Mouse (Mus musculus): ENCODE results near the gene Ctla2b.
"Not testable (repeated sequence)": the region's sequence is repeated elsewhere in the genome, so short reads cannot be mapped to it uniquely, and the experiment has no call there.

Ctla2b gene

DNA sequence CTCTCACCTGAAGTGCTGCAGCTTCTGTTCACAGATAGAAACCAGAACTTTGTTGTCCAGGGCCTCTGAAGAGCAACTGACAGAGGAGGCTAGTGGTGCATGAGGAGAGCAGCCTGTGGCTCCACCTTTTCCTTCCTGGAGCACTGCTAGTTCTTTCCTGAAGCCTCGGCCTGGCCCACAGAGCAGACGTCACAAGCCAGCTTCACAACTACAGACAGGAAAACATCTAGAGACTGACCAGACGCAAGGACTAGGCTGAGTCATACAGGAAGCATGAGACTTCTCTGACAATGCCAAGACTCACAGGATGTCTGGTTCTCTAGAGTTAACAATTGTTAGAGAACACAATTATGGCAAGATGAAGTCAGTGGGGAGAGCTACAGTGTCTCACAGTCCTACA lies at the start of gene Ctla2b:
Gene Ctla2b, minus strand, starts transcription at position 120 of the 400 bp plus-strand sequence.
- peak; percentile 55 for DNase-seq

DNA sequence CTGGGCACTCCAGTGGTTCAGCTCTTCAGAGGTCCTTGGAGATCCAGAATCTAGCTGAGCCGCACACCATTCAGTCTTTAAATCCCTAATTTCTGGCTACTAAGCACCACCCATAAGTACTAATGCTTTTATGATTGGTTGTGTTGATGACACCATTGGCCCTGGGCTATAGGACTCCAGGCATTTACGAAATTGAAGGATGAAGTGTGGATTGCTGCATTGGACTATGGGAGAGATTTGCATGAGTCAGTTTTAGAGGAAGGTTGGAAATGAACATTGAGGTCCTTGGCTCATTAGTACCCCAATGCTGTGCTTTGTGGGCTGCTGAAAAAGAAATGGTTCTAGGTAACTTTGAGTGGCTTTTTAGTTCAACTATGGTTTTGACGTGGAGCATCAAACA lies 44.6 kb upstream of the Ctla2b start, which contains the start of gene Tpbpa:
Gene Tpbpa, minus strand, starts transcription at position 101 of the 400 bp plus-strand sequence.
- not testable (repeated sequence) for DNase-seq

DNA sequence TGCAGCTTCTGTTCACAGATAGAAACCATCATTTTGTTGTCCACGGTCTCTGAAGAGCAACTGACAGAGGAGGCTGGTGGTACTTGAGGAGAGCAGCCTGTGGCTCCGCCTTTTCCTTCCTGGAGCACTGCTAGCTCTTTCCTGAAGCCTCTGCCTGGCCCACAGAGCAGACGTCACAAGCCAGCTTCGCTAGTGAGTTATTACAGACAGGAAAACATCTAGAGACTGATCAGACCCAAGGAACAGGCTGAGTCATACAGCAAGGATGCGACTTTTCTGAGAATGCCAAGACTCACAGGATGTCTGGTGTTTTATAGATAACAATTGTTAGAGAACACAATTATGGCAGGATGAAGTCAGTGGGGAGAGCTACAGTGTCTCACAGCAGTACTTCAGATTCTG lies 39.3 kb upstream of the Ctla2b start, which contains the start of the genes Gm49391 and Ctla2a:
Gene Gm49391, minus strand, starts transcription at position 72 of the 402 bp plus-strand sequence.
Gene Ctla2a, minus strand, starts transcription at position 126 of the 402 bp plus-strand sequence.
- peak; percentile 52 for DNase-seq

DNA sequence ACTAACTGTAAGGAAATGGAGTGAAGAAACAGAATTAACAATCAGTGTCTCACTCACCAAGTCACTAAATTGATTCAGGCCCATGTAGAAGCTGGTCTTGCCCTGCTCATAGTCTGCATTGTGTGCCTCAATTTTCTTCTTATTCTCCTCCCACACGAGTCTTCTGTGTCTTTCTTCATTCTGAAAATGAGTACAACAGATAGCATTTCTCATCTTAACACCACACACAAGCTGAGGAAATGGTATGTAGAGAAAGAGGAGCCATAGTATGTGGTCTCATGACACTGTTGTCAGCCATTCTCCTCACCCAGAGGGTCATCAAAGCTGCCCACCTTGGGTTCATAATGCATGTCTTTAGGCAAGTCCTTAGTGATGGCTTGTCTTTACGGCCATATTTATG lies 38.2 kb upstream of the Ctla2b start, which contains the start of gene Gm49393:
Gene Gm49393, minus strand, starts transcription at position 101 of the 400 bp plus-strand sequence.
- DNase-seq = not testable (repeated sequence)

DNA sequence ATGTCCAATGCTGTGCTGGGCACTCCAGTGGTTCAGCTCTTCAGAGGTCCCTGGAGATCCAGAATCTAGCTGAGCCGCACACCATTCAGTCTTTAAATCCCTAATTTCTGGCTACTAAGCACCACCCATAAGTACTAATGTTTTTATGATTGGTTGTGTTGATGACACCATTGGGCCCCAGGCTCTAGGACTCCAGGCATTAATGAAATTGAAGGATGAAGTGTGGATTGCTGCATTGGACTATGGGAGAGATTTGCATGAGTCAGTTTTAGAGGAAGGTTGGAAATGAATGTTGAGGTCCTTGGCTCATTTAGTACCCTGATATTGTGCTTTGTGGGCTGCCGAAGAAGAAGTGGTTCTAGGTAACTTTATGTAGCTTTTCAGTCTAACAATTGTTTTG lies 7.5 kb upstream of the Ctla2b start, which contains the start of gene Tpbpb:
Gene Tpbpb, minus strand, starts transcription at position 101 of the 400 bp plus-strand sequence.
- DNase-seq = not testable (repeated sequence)

DNA sequence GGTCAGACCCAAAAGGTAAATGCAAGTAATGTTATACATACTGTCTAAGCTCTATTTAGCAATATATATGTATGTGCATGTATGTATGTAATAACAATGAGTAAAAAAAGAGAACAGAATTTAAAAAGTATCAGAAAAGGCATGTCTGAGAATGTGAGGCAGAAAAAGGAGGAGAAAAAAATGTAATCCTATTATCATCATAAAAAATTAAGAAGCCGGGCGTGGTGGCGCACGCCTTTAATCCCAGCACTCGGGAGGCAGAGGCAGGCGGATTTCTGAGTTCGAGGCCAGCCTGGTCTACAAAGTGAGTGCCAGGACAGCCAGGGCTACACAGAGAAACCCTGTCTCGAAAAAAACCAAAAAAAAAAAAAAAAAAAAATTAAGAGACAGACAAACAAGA lies 453 bp downstream of the Ctla2b start, which contains the start of gene Gm49392:
Gene Gm49392, minus strand, starts transcription at position 101 of the 400 bp plus-strand sequence.
- not testable (repeated sequence) for DNase-seq

DNA sequence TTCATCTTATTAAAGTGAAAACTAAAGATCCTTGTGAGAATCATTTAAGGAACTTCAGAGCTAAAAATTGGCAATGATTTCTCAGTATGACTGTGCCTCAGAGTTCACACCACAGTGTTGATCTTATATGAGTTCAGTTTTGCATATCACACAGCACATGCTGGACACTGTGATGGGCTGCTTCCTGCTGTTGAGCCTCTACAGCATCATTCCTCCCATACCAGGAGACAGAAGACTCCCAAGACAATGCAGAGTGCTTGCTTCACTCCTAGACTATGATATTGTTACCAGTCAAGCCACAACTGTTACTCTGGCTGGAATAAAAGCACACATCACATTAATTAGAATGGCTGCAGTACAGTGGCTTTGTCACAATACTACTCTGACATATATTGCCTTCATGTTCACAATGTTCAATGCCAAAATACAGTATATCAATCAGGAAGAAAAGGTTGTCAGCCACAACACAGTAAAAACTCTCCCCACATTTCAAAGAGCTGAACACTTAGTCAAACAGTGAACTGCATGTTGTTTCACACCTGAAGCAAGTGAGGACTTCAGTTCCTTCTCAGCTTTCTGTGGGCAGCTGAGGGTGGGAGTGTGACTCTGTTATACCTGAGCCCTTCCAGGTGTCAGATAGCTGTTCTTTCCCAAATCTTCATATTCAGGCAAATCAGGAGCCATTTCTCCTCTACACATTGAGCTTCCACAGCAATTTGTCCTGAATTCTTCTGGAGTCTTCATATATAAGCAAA lies 1.7 kb downstream of the Ctla2b start:
- no peak for DNase-seq

DNA sequence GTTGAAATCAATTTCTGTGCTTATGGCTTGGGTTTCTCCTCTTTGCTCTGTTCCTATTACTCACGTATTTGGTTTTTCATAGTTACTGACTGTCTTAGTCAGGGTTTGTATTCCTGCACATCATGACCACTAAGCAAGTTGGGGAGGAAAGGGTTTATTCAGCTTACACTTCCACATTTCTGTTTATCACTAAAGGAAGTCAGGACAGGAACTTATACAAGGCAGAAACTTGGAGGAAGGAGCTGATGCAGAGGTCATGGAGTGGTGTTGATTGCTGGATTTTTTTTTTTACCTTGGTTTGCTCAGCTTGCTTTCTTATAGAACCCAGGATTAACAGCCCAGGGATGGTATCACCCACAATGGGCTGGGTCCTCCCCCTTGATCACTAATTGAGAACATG lies 4.9 kb downstream of the Ctla2b start:
- no peak for DNase-seq

DNA sequence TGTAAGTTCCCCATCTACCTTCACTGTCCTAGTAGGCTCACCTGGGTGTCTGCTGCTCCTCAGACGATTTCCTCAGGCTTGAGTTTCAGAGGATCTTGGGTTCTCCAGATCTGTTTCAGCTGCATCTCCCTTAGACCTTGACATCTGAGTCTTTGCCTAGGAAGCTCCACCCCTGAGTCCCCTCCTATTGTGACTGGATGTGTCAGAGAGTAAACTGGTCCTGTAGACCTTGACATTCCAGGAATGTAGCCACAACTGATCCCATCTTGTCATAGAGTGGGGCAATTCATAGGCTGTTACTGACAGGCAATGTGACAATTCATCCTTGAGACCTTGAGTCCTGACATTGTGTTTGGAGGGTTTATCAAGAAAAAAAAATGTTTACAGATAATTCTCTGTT lies 33.0 kb downstream of the Ctla2b start, which contains the start of gene 4930486L24Rik:
Gene 4930486L24Rik, minus strand, starts transcription at position 195 of the 400 bp plus-strand sequence.
- no peak for DNase-seq

DNA sequence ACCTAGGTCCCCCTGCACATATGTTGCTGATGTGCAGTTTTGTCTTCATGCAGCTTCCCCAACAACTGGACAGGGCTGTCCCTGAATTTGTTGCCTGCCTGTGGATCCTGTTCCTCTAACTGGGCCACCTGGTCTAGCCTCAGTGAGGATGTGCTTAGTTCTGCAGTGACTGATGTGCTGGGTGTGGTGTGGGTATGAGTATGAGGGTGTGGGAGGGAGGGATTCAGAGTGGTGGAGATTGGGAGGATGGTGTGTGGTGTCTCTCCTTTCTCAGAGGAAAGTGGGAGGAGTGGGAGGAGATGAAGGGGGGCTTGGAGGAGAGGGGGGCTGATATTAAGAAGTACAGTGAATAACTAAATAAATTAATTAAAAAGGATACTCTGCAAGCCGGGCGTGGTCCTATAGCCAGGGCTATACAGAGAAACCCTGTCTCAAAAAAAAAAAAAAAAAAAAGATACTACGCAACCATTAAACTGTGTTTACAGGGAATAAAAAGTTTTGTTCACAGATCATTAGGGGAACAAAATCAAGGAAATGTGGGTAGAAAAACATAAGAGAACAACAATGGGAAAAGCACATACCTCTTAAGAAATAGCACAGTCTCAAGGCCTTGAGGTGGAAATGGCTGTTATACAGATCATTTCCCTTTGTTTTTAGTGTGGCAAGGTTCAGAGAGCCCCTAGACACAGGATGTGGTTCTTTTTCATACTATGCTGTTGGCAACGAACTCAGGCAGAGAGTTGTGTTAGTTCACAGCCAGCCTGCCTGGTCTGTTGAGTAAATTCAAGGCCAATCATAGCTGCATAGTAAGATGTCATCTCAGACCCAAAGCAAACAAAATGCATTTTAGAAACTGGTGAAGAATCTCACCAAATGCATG lies 48.8 kb downstream of the Ctla2b start:
- peak; percentile 21 for DNase-seq

Data from lung, postnatal 14 days (tissue).